ENCODE assay signal across 8 mouse cellular contexts in the genomic region with DNA sequence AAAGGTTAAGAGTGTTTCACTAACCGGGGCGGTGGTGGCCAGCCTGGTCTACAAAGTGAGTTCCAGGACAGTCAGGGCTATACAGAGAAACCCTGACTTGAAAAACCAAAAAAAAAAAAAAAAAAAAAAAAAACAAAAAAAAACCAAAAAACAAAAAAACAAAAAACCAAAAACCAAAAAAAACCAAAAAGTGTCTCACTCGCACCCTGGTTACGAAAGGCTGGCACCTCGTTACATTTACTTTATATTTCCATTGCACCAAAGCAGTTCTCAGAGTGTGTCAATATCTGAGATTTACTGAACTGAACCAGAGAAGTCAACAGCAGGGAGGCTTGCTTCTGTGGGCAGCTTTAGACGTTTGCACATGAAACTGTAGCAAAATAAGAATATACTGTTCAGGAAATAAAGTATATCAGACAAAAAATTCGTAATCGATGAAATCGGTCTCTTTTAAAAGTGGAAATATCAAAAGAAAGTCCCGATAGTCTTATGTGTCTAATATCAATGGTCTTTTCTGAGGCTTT. TPM values are rescaled to one million over a fixed set of nuclear protein-coding genes. Genes with fewer than 3 reads are reported as not detected.
DNase-seq lines count a peak whose midpoint lies in the region; ATAC-seq and TF ChIP-seq lines count a peak whose summit lies in the region.

No protein-coding gene starts in this region.

- peaks cover 1% of the 10 kb centered on the region; the same call in 1 of the 2 replicates for H3K36me3 ChIP-seq in heart, embryonic 12.5 days
- peaks cover 13% of the 10 kb centered on the region; the same call in 1 of the 2 replicates for H3K36me3 ChIP-seq in E14TG2a.4 (ENCODE audit: insufficient read depth, low read length)
- no peaks in the 10 kb centered on the region for H3K36me3 ChIP-seq in forebrain, embryonic 16.5 days (ENCODE audit: control insufficient read depth, insufficient read depth)
- no peaks in the 10 kb centered on the region for H3K36me3 ChIP-seq in liver, postnatal 0 days (replicated peaks; ENCODE audit: insufficient read depth, low read length)

- ATAC-seq in heart, embryonic 12.5 days (ENCODE audit: insufficient number of reproducible peaks, low FRiP score): no peak
- ATAC-seq in forebrain, embryonic 16.5 days: peak; percentile 14; the same call in 1 of the 2 replicates
- no peak for ATAC-seq in liver, postnatal 0 days
- ATAC-seq in monocyte, adult 5-6 weeks (replicated peaks; ENCODE audit: insufficient number of reproducible peaks, low FRiP score, low TSS enrichment, poor library complexity, severe bottlenecking): no peak

- H3K27me3 ChIP-seq in heart, embryonic 12.5 days (replicated peaks): no peaks in the 10 kb centered on the region
- no peaks in the 10 kb centered on the region for H3K27me3 ChIP-seq in E14TG2a.4 (ENCODE audit: insufficient read depth, low read length)
- no peaks in the 10 kb centered on the region for H3K27me3 ChIP-seq in forebrain, embryonic 16.5 days (replicated peaks; ENCODE audit: control insufficient read depth, insufficient read depth, low read length)
- H3K27me3 ChIP-seq in liver, postnatal 0 days (ENCODE audit: insufficient read depth, low read length): no peaks in the 10 kb centered on the region

- peaks cover 9% of the 10 kb centered on the region for H3K4me1 ChIP-seq in heart, embryonic 12.5 days (replicated peaks)
- peaks cover 30% of the 10 kb centered on the region for H3K4me1 ChIP-seq in E14TG2a.4 (replicated peaks; ENCODE audit: low read depth, low read length)
- H3K4me1 ChIP-seq in forebrain, embryonic 16.5 days (replicated peaks; ENCODE audit: control insufficient read depth, insufficient read depth, low read length): peaks cover 10% of the 10 kb centered on the region
- H3K4me1 ChIP-seq in liver, postnatal 0 days (ENCODE audit: insufficient read depth): peaks cover 13% of the 10 kb centered on the region

- no peak for TF ChIP-seq CTCF in E14TG2a.4 (conservative IDR thresholded peaks at IDR 0.05; ENCODE audit: low read length)
- TF ChIP-seq CTCF in liver, postnatal 0 days (IDR thresholded peaks at IDR 0.05; ENCODE audit: low read depth): no peak

- no peak overlapping the region for H3K9ac ChIP-seq in heart, embryonic 12.5 days
- no peak overlapping the region for H3K9ac ChIP-seq in forebrain, embryonic 16.5 days (replicated peaks; ENCODE audit: low read depth, low read length)
- no peak overlapping the region for H3K9ac ChIP-seq in liver, postnatal 0 days (replicated peaks)

- no peak for DNase-seq in heart, postnatal 25 days (ENCODE audit: low spot score)
- DNase-seq in liver, postnatal 0 days: no peak
- DNase-seq in thymus, postnatal 25 days: no peak
- no peak for DNase-seq in adrenal gland, postnatal 25 days

- 40% methylated on average over 10 of the region's 10 CpGs for WGBS in heart, embryonic 12.5 days
- 37% methylated on average over 10 of the region's 10 CpGs for WGBS in forebrain, embryonic 16.5 days
- WGBS in liver, postnatal 0 days (ENCODE audit: insufficient replicate concordance): 28% methylated on average over 10 of the region's 10 CpGs

- intact Hi-C loops in heart, postnatal 25 days (cut with DNase I): no loop called here

- H3K4me2 ChIP-seq in heart, embryonic 12.5 days: peak overlapping the region; percentile 45
- peak overlapping the region; percentile 41 for H3K4me2 ChIP-seq in forebrain, embryonic 16.5 days (ENCODE audit: low read length)
- peak overlapping the region; percentile 98 for H3K4me2 ChIP-seq in liver, postnatal 0 days (ENCODE audit: low read depth, low read length)

- H3K4me3 ChIP-seq in heart, embryonic 12.5 days: peak overlapping the region; percentile 24; the same call in 1 of the 2 replicates
- H3K4me3 ChIP-seq in E14TG2a.4 (replicated peaks; ENCODE audit: low read length): peak overlapping the region; percentile 100
- H3K4me3 ChIP-seq in forebrain, embryonic 16.5 days (replicated peaks; ENCODE audit: low read length): peak overlapping the region; percentile 98
- peak overlapping the region; percentile 100 for H3K4me3 ChIP-seq in liver, postnatal 0 days (ENCODE audit: low read depth, low read length)

- TF ChIP-seq EP300 in liver, postnatal 0 days (IDR thresholded peaks at IDR 0.05; ENCODE audit: low read depth): no peak

- no peaks in the 10 kb centered on the region for H3K9me3 ChIP-seq in heart, embryonic 12.5 days (replicated peaks)
- no peaks in the 10 kb centered on the region for H3K9me3 ChIP-seq in E14TG2a.4 (ENCODE audit: low read length)
- no peaks in the 10 kb centered on the region for H3K9me3 ChIP-seq in forebrain, embryonic 16.5 days (ENCODE audit: control insufficient read depth, low read length)
- H3K9me3 ChIP-seq in liver, postnatal 0 days (ENCODE audit: low read length): no peaks in the 10 kb centered on the region

- H3K27ac ChIP-seq in heart, embryonic 12.5 days (ENCODE audit: poor library complexity, severe bottlenecking): no peak overlapping the region
- H3K27ac ChIP-seq in forebrain, embryonic 16.5 days (ENCODE audit: low read length): no peak overlapping the region
- 0 out of 2 replicates have a peak overlapping the region, but pooled peaks have one; percentile 85 for H3K27ac ChIP-seq in liver, postnatal 0 days (ENCODE audit: low read depth)

RNA-seq across cellular contexts. Expression of a gene that starts 0.5 kb away (rescaled TPM):
- polyA plus RNA-seq in heart, embryonic 12.5 days (2016; fragmentation: Nextera tagmentation; extraction: Ambion mirVana): 13.3 and 14.1 TPM in 2 replicates
- 10 to 100 TPM; 32.5 to 34.4 TPM for total RNA-seq in heart, postnatal 25 days (2021)
- 8.5 and 11.3 TPM in 2 replicates for polyA plus RNA-seq in forebrain, embryonic 16.5 days (2015; fragmentation: Nextera tagmentation; extraction: Ambion mirVana)
- 3.1 TPM in 2 replicates for polyA plus RNA-seq in liver, postnatal 0 days (2015; fragmentation: Nextera tagmentation; extraction: Ambion mirVana)
- total RNA-seq in monocyte, adult 5-6 weeks (2017): 13.5 to 38.4 TPM (median 15.3 TPM) in 3 replicates
- 50.8 and 62.6 TPM in 2 replicates for total RNA-seq in adrenal gland, postnatal 25 days (2021)

RNA-seq across cellular contexts. Expression of a gene that starts 54.7 kb away (rescaled TPM):
- 1.8 and 2.1 TPM in 2 replicates for polyA plus RNA-seq in heart, embryonic 12.5 days (2016; fragmentation: Nextera tagmentation; extraction: Ambion mirVana)
- under 1 TPM; 0.26 to 0.34 TPM for total RNA-seq in heart, postnatal 25 days (2021)
- polyA plus RNA-seq in forebrain, embryonic 16.5 days (2015; fragmentation: Nextera tagmentation; extraction: Ambion mirVana): 8.6 and 9.8 TPM in 2 replicates
- polyA plus RNA-seq in liver, postnatal 0 days (2015; fragmentation: Nextera tagmentation; extraction: Ambion mirVana): 0.04 TPM in 1 of 2 replicates, not detected in the other
- total RNA-seq in monocyte, adult 5-6 weeks (2017): 0.29 TPM in 1 of 3 replicates, not detected in the others
- total RNA-seq in adrenal gland, postnatal 25 days (2021): 2.1 and 2.9 TPM in 2 replicates

Comparison
In these comparisons a context has a peak if more than half of its experiments do, and no peak if none do; other contexts are left out.
1. H3K4me2 ChIP-seq: peak in every context shown above with its lines; median percentile 98 in liver, postnatal 0 days; 45 in heart, embryonic 12.5 days; 41 in forebrain, embryonic 16.5 days.
2. H3K4me3 ChIP-seq: peak in every context shown above with its lines; median percentile 100 in E14TG2a.4; 100 in liver, postnatal 0 days; 98 in forebrain, embryonic 16.5 days; 24 in heart, embryonic 12.5 days.